Mouse (Mus musculus) liver, embryonic 13.5 days (tissue): ENCODE measurements around the gene Aqp6. TPM values are rescaled to one million over a fixed set of nuclear protein-coding genes. Genes with fewer than 3 reads are reported as not detected.

ENCODE experiments used
- ATAC-seq: fragments of 200-750 bp; cut with Nextera tagmentation; 2 replicates; pipeline ENCODE4 v1.8.0; 2017; ENCODE audit warnings: low read depth, mild to moderate bottlenecking, moderate number of reproducible peaks, moderate library complexity
- DNase-seq: peaks from one replicate; pipeline ENCODE4 v3.0.0; 2022
- H3K27ac ChIP-seq: fragments of 300-500 bp; sonication (generic); 2 replicates; pipeline ENCODE4 v1.5.1; 2015; ENCODE audit warnings: moderate library complexity, mild to moderate bottlenecking, inconsistent platforms
- H3K27me3 ChIP-seq: fragments of 300-500 bp; sonication (generic); 2 replicates; pipeline ENCODE4 v1.6.1; 2015; ENCODE audit warnings: mild to moderate bottlenecking, inconsistent platforms
- H3K36me3 ChIP-seq: fragments of 300-500 bp; sonication (generic); 2 replicates; pipeline ENCODE4 v1.6.1; 2015; ENCODE audit warnings: mild to moderate bottlenecking, inconsistent platforms
- H3K4me1 ChIP-seq: fragments of 300-500 bp; sonication (generic); replicated peaks from 2 replicates; pipeline ENCODE4 v1.6.1; 2015; ENCODE audit warnings: inconsistent platforms
- H3K4me2 ChIP-seq: fragments of 300-500 bp; sonication (generic); 2 replicates; pipeline ENCODE4 v1.6.1; 2015; ENCODE audit warnings: inconsistent platforms, mild to moderate bottlenecking, moderate library complexity
- H3K4me3 ChIP-seq: fragments of 300-500 bp; sonication (generic); replicated peaks from 2 replicates; pipeline ENCODE4 v1.5.1; 2015; ENCODE audit warnings: mild to moderate bottlenecking, inconsistent platforms
- H3K9ac ChIP-seq: fragments of 300-500 bp; sonication (generic); 2 replicates; pipeline ENCODE4 v1.6.1; 2015; ENCODE audit warnings: mild to moderate bottlenecking, inconsistent platforms
- H3K9me3 ChIP-seq: fragments of 300-500 bp; sonication (generic); replicated peaks from 2 replicates; pipeline ENCODE4 v1.6.1; 2016; ENCODE audit warnings: inconsistent platforms
- WGBS: fragments of 180-500 bp; shearing (Covaris S2); methylation state at CpG from one replicate; pipeline ENCODE4 v1.1.7; 2015; ENCODE audit not compliant: insufficient replicate concordance; 5-methylcytosine and 5-hydroxymethylcytosine counted together
- polyA plus RNA-seq: library from polyadenylated mRNA; unstranded; fragments of >200 nt; fragmentation: Nextera tagmentation; extraction: Ambion mirVana; gene quantifications from 2 replicates; pipeline ENCODE4 v1.2.1, GENCODE M21; 2015

Gene Aqp6
- polyA plus RNA-seq, 1 experiment from 2014 or later, result not detected

DNA sequence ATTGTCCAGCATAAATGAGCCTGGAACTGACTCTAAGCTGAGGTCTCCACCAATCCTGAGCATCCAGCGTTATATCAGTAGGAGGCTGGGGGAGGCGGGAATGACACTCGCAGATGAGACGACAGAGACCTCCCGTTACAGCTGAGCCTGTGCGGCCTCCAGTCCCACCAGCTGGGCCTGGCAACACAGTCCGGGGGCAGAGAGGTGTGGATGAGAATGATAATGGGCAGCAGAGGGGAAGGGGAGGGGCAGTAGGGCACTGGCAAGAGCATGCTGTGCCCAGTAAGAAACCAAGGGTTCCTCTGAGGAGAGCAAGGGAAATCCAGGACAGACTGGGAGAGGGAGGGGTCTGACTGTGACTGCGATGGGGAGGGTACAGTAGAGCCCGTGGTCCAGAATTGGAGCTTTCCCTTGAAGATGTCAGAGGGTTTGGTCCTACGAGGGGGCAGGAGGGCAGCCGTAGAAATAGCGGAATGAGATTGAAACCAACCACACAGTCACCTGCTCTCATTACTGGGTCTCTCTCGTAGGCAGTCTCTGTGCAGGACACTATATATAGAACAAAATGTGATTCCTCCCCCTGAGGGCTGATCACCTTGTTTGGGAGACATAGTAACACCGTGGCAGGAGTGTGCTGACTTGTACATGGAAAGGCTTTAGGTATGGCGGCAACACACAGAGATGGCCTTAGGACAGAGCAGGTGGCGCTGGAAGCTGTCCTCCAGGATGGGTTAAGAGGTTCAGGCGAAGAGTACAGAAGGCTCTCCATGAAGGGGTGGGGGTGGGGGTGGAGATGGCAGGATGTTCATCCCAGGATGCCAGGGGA is 1.7 kb upstream of the Aqp6 start:
- H3K9me3 ChIP-seq, result no peaks in the 10 kb centered on the region
- no peak overlapping the region for H3K4me3 ChIP-seq
- ATAC-seq, result no peak
- WGBS, result 55% methylated on average over 17 of the region's 17 CpGs
- H3K4me1 ChIP-seq, result 0 out of 2 replicates have a peak, but pooled peaks cover 3% of the 10 kb centered on the region
- no peaks in the 10 kb centered on the region for H3K36me3 ChIP-seq
- no peak overlapping the region for H3K4me2 ChIP-seq
- H3K27me3 ChIP-seq, result peaks cover 88% of the 10 kb centered on the region
- no peak overlapping the region for H3K27ac ChIP-seq
- DNase-seq, result no peak
- no peak overlapping the region for H3K9ac ChIP-seq

DNA sequence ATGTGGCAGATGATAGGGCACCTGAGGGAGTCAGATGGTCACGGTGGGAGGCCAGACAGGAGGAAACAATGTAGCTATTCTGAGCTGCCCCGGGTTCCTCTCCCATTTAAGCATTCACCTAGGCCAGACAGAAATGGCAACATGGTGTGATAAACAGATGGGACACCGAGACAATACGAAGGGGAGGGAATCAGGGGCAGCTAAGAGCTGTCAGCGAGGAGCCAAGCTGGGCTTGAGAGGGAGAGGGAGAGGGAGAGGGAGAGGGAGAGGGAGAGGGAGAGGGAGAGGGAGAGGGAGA is 572 bp downstream of the Aqp6 start:
- Histone ChIP-seq H3K4me1 (peaks cover 7% of the 10 kb centered on the region), H3K36me3 (no peaks in the 10 kb centered on the region), H3K4me2 (no peak overlapping the region), H3K9me3 (no peaks in the 10 kb centered on the region), H3K27me3 (peaks cover 93% of the 10 kb centered on the region), H3K4me3 (no peak overlapping the region), H3K9ac (no peak overlapping the region), H3K27ac (no peak overlapping the region)
- WGBS, result 29% methylated on average over 4 of the region's 5 CpGs
- ATAC-seq, result no peak
- DNase-seq, result no peak

DNA sequence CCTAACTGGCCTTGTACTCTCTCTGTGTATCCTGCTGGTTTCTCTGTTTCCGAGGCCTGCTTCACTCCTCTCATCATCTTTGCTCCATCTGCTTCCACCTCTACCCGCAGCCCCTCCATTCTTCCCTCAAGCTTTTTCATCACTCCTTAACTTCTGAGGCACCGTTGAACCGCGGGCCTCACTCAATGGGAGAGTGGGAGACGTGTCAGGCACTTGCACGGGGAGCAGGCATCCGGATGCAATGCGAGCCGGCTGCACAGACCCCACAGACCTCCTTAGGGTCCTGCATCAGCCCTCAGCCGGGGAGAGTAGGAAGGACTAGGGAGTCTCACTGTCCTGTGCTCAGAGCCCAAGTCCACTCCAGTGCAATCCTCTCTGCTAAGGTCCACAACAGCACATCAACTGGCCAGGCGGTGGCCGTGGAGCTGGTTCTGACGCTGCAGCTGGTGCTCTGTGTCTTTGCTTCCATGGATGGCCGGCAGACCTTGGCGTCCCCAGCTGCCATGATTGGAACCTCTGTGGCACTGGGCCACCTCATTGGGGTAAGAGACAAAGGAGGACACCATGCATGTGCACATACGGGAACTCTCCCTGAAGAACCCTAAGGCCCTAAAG is 1.1 kb downstream of the Aqp6 start:
- peaks cover 13% of the 10 kb centered on the region for H3K4me1 ChIP-seq
- no peak overlapping the region for H3K4me2 ChIP-seq
- no peak overlapping the region for H3K9ac ChIP-seq
- 69% methylated on average over 17 of the region's 17 CpGs for WGBS
- peaks cover 90% of the 10 kb centered on the region for H3K27me3 ChIP-seq
- ATAC-seq, result no peak
- H3K27ac ChIP-seq, result no peak overlapping the region
- no peaks in the 10 kb centered on the region for H3K36me3 ChIP-seq
- H3K4me3 ChIP-seq, result no peak overlapping the region
- DNase-seq, result no peak
- H3K9me3 ChIP-seq, result no peaks in the 10 kb centered on the region

DNA sequence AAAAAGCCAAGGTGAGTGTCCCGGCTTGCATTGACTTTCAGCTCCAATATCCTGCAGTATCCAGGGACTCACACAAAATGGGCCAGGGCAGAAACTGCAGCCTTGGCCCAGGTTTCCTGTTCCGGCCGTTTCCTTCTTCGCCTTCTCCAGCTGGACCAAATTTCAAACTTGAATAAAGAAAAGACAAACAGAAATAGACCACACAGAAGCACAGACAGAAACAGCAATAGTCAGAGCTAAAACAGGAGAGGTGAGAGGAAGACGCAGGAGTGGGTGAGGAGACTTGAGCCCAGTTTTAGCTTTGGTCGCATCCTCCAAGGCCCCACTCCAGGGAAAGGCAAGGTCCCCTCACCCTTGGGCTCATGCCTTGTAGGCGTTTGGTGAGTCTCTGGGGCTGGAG is 2.0 kb downstream of the Aqp6 start:
- H3K4me2 ChIP-seq, result no peak overlapping the region
- peaks cover 15% of the 10 kb centered on the region for H3K4me1 ChIP-seq
- H3K4me3 ChIP-seq, result no peak overlapping the region
- 69% methylated on average over 7 of the region's 7 CpGs for WGBS
- no peaks in the 10 kb centered on the region for H3K9me3 ChIP-seq
- H3K36me3 ChIP-seq, result no peaks in the 10 kb centered on the region
- ATAC-seq (no peak), DNase-seq (no peak)
- peaks cover 90% of the 10 kb centered on the region for H3K27me3 ChIP-seq
- no peak overlapping the region for H3K9ac ChIP-seq
- H3K27ac ChIP-seq, result no peak overlapping the region

DNA sequence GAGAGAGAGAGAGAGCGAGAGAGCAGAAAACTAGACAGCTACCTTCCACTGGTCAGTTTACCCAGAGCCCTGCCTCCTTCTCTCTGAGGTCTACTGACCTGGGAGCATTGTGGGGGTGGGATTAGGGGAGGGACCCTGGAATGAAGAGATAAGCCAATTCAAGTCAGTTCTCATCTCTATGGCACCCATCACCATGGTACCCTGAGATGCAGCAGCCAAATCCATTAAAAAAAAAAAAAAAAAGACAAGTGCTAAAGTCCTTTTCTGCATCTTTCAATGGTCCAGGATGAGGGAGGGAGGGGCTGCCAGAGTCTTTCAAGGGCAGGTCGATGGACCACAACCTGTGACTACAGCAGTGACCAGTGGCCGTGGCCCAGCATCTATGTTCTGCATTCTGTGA is 4.4 kb downstream of the Aqp6 start:
- no peak overlapping the region for H3K9ac ChIP-seq

DNA sequence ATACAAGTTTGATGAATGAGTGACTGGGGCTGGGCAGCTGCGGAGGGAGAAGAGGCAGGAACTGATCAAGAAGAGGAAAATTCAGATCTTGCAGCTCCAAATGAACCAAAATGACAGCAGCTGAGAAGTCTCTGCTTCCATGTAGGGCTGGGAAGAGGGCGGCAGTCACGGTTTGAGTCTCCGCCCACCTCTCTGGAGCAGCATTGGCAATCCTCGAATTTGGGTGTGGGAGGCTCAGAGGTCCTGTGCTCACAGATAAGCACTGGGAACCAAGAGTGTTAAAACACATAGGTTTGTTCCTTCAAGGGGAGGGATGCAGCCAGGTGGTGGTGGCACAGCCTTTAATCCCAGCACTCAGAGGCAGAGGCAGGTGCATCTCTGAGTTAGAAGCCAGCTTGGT is 5.3 kb downstream of the Aqp6 start:
- Histone ChIP-seq H3K4me1 (peaks cover 21% of the 10 kb centered on the region), H3K9me3 (no peaks in the 10 kb centered on the region), H3K27me3 (peaks cover 85% of the 10 kb centered on the region), H3K27ac (no peak overlapping the region), H3K4me2 (no peak overlapping the region), H3K36me3 (no peaks in the 10 kb centered on the region), H3K9ac (no peak overlapping the region), H3K4me3 (no peak overlapping the region)
- DNase-seq, result peak; percentile 56
- 15% methylated on average over 5 of the region's 5 CpGs for WGBS
- peak; percentile 79 for ATAC-seq

More for the DNA sequence above, 4.4 kb downstream of the Aqp6 start:
- Histone ChIP-seq H3K27ac (no peak overlapping the region), H3K36me3 (no peaks in the 10 kb centered on the region), H3K9me3 (no peaks in the 10 kb centered on the region), H3K27me3 (peaks cover 85% of the 10 kb centered on the region), H3K4me3 (no peak overlapping the region), H3K4me2 (no peak overlapping the region), H3K4me1 (peaks cover 21% of the 10 kb centered on the region)
- WGBS, result 72% methylated on average over 3 of the region's 3 CpGs
- DNase-seq (no peak), ATAC-seq (no peak)

DNA sequence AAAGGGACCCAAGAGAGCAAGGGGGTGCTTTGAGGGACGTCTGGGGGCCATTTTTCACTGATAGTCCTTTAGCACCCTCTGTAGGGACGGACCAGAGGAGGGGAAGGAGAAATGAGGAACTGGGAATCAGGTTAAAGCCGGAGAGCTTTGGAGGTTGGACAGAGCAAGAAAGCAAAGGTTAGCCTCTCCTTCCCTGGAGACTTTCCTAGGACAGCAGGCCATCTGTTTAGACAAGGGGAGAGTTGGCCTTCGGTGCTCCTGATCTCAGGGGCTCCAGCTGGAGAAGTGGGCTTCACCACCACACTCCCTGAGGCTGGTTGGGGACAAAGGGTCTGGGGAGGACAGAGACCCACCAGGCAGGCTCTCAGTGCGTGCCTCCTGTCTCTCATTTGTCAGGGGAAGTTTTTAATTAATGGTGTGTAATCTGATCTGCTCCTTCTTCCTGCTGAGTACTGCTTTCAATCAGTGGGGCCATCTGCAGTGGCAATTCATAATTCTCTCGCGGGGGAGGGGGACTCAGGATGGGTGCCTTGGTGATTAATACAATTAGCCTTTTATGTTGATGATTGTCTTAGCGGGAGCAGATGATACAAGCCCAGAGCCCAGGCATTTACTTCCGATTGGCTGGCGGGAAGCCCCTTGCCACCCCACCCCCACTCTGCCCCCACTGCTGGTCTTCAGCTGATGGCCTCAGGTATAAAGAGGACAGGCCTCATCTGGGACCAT is 6.4 kb downstream of the Aqp6 start:
- Histone ChIP-seq H3K27me3 (peaks cover 87% of the 10 kb centered on the region), H3K4me1 (peaks cover 21% of the 10 kb centered on the region), H3K27ac (no peak overlapping the region), H3K36me3 (no peaks in the 10 kb centered on the region), H3K9ac (no peak overlapping the region), H3K4me2 (no peak overlapping the region), H3K9me3 (0 out of 2 replicates have a peak, but pooled peaks cover 3% of the 10 kb centered on the region), H3K4me3 (no peak overlapping the region)
- ATAC-seq, result no peak
- 29% methylated on average over 10 of the region's 10 CpGs for WGBS
- DNase-seq, result no peak

DNA sequence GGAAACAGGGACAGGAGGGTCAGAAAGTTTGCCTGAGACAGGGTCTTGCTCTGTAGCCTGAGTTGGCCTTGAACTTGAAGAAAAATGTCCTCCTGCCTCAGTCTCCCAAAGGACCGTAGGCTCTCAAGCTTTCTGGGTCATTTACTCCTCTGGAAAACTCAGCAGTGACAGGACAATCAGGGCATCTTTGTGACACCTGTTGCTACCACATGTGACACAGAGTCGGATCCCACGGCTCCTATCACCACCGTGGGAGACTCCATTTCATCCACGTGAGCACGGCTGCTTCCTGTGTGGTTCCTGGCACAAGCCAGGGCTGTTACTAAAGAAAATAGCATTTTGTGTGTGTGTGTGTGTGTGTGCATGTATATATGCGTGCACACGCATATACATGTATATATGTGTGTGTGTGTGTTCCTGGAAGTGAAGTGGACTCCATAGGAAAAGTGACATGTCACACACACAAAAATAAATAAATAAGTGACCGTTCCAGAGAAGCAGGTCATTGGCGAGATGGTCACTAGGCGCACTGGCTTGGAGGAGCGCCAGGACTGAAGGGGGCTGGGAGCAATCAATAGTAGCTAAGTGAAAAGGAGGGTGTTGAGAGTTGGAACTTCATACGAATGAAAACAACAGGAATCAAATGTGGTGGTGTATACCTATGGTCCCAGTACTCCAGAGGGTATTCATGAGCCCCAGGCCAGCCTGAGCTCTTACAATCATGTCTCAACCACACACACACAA is 7.4 kb downstream of the Aqp6 start:
- Histone ChIP-seq H3K4me3 (no peak overlapping the region), H3K9ac (no peak overlapping the region), H3K9me3 (0 out of 2 replicates have a peak, but pooled peaks cover 4% of the 10 kb centered on the region), H3K36me3 (no peaks in the 10 kb centered on the region), H3K27me3 (peaks cover 85% of the 10 kb centered on the region), H3K4me1 (peaks cover 21% of the 10 kb centered on the region), H3K27ac (no peak overlapping the region), H3K4me2 (no peak overlapping the region)
- DNase-seq (no peak), ATAC-seq (no peak)
- 67% methylated on average over 13 of the region's 13 CpGs for WGBS

DNA sequence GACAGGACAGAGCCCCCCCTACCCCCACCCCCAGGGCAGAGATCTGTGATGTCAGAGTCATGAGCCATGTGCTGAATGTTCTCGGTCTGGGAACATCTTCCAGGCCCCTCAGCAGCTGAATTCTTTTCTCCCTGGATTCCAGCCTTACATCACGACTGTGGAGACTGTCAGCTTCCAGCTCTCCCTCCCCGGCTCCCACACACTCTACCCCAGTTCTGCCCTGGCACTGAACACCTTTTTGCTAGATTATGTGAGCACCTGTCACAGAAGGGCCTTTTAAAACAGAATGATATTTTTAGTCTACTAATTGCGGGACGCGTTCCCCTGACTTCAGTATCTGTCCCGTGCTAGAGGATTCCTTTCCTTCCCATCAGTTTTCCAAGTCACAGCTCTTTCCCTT is 10.4 kb downstream of the Aqp6 start:
- Histone ChIP-seq H3K4me2 (no peak overlapping the region), H3K4me3 (no peak overlapping the region), H3K4me1 (peaks cover 25% of the 10 kb centered on the region), H3K9me3 (0 out of 2 replicates have a peak, but pooled peaks cover 4% of the 10 kb centered on the region), H3K27ac (no peak overlapping the region), H3K9ac (no peak overlapping the region), H3K27me3 (peaks cover 80% of the 10 kb centered on the region), H3K36me3 (no peaks in the 10 kb centered on the region)
- ATAC-seq, result no peak
- DNase-seq, result no peak
- 65% methylated on average over 7 of the region's 7 CpGs for WGBS

DNA sequence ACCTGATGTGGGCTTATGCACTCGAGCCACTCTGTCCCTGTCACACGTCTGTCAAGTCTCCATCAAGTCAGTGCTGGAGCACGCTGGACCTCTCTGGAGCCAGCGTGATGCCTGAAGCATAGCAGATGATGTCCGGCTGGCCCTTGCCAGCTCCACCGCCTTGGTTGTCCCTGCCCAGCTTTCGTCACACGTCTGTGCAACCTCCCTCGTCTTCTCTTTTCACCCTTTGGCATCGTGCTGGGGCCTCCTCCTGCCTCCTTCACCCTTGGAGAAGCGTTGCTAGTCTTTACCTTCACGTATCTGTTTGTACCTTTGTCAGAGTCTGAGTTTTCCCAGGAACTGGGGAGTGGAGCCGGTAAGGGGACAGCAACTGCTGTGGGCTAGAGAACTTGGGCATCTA is 13.1 kb downstream of the Aqp6 start:
- WGBS, result 65% methylated on average over 13 of the region's 13 CpGs
- Histone ChIP-seq H3K9me3 (0 out of 2 replicates have a peak, but pooled peaks cover 4% of the 10 kb centered on the region), H3K27ac (no peak overlapping the region), H3K9ac (no peak overlapping the region), H3K4me3 (no peak overlapping the region), H3K4me2 (no peak overlapping the region), H3K27me3 (peaks cover 57% of the 10 kb centered on the region), H3K4me1 (peaks cover 8% of the 10 kb centered on the region), H3K36me3 (0 out of 2 replicates have a peak, but pooled peaks cover 2% of the 10 kb centered on the region)
- DNase-seq (no peak), ATAC-seq (no peak)

DNA sequence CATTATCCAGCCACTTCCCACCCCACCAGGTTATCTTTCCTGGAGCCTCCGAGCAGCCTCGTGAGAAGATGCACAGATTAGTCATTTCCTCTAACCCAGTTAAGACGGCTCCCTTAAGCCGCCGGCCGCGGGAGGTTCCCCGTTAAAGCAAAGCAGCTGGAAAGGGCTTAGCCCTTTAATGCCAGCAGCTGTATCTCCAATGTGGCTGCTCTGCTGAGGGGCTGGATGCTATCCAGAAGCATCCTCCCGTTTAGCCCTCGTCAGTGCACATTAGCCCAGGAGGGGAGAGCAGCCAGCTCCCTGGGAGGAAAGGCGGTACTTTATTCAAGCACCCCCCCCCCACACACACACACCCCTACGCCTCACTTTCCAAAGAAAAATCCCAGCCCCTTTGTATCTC is 13.6 kb downstream of the Aqp6 start:
- H3K9me3 ChIP-seq, result 0 out of 2 replicates have a peak, but pooled peaks cover 4% of the 10 kb centered on the region
- peaks cover 7% of the 10 kb centered on the region for H3K36me3 ChIP-seq
- H3K4me2 ChIP-seq, result no peak overlapping the region
- H3K27me3 ChIP-seq, result peaks cover 55% of the 10 kb centered on the region
- no peak overlapping the region for H3K4me3 ChIP-seq
- DNase-seq, result no peak
- H3K9ac ChIP-seq, result no peak overlapping the region
- ATAC-seq, result no peak
- WGBS, result 14% methylated on average over 12 of the region's 12 CpGs
- no peak overlapping the region for H3K27ac ChIP-seq
- peaks cover 8% of the 10 kb centered on the region for H3K4me1 ChIP-seq
